Mouse (Mus musculus): ENCODE data around the gene Gm49395.

Gm49395 gene

GRCm38 (mm10) chr13:115098227-115098626, 3.5 kb downstream of the Gm49395 start:
- no peak for DNase-seq (ENCODE audit: low spot score)

- no peak for DNase-seq (ENCODE audit: low spot score)
These were observed 4.8 kb downstream of the Gm49395 start for GRCm38 (mm10) chr13:115096965-115097364.

- no peak for DNase-seq (ENCODE audit: low spot score)
These were observed 5.5 kb downstream of the Gm49395 start for GRCm38 (mm10) chr13:115096216-115096615.

- DNase-seq (ENCODE audit: low spot score), result no peak
These were observed 6.3 kb downstream of the Gm49395 start for GRCm38 (mm10) chr13:115095392-115095791.

GRCm38 (mm10) chr13:115091511-115091910, 10.2 kb downstream of the Gm49395 start:
- no peak for DNase-seq (ENCODE audit: low spot score)

- no peak for DNase-seq (ENCODE audit: low spot score)
These were observed 10.7 kb downstream of the Gm49395 start for GRCm38 (mm10) chr13:115090977-115091445.

GRCm38 (mm10) chr13:115090069-115090976, 11.4 kb downstream of the Gm49395 start, which contains the start of gene Pelo:
TSS of gene Pelo (minus strand) at chr13:115090186.
- DNase-seq (ENCODE audit: low spot score), result peak; percentile 94

- peak; percentile 6 for DNase-seq (ENCODE audit: low spot score)
These were observed 12.2 kb downstream of the Gm49395 start for GRCm38 (mm10) chr13:115089395-115090025.

- DNase-seq (ENCODE audit: low spot score), result no peak
These were observed 12.7 kb downstream of the Gm49395 start for GRCm38 (mm10) chr13:115089020-115089394.

GRCm38 (mm10) chr13:115085974-115086373, 15.7 kb downstream of the Gm49395 start:
- DNase-seq (ENCODE audit: low spot score), result no peak

- no peak for DNase-seq (ENCODE audit: low spot score)
These were observed 19.4 kb downstream of the Gm49395 start for GRCm38 (mm10) chr13:115082339-115082738.

- DNase-seq (ENCODE audit: low spot score), result no peak
These were observed 21.6 kb downstream of the Gm49395 start for GRCm38 (mm10) chr13:115079996-115080585.

- DNase-seq (ENCODE audit: low spot score), result no peak
These were observed 22.6 kb downstream of the Gm49395 start for GRCm38 (mm10) chr13:115078997-115079685.

- DNase-seq (ENCODE audit: low spot score), result no peak
These were observed 24.2 kb downstream of the Gm49395 start for GRCm38 (mm10) chr13:115077346-115078134.

GRCm38 (mm10) chr13:115072386-115072785, 29.3 kb downstream of the Gm49395 start:
- no peak for DNase-seq (ENCODE audit: low spot score)

GRCm38 (mm10) chr13:115071431-115071830, 30.3 kb downstream of the Gm49395 start:
- no peak for DNase-seq (ENCODE audit: low spot score)

- DNase-seq (ENCODE audit: low spot score), result no peak
These were observed 33.8 kb downstream of the Gm49395 start for GRCm38 (mm10) chr13:115067968-115068330.

GRCm38 (mm10) chr13:115067324-115067967, 34.3 kb downstream of the Gm49395 start:
- DNase-seq (ENCODE audit: low spot score), result no peak

GRCm38 (mm10) chr13:115057555-115057954, 44.2 kb downstream of the Gm49395 start:
- no peak for DNase-seq (ENCODE audit: low spot score)

- DNase-seq (ENCODE audit: low spot score), result no peak
These were observed 46.9 kb downstream of the Gm49395 start for GRCm38 (mm10) chr13:115054783-115055182.

GRCm38 (mm10) chr13:115052568-115052967, 49.2 kb downstream of the Gm49395 start:
- DNase-seq (ENCODE audit: low spot score), result no peak

Data from T-cell, adult 2 months (primary cell).